Mouse (Mus musculus): ENCODE measurements at regions not wholly inside any gene's neighbourhood (a gene's known extent, or its start where the extent isn't known, plus 50 kb on each side); places are given as distances from the start of the nearest gene placed in this dataset.
A peak's percentile ranks its signal among the peaks of the same experiment; 100 is the strongest.

GRCm38 (mm10) chr12:112327411-112327810 lies 161.8 kb upstream of the A530016L24Rik start:
- H3K27ac ChIP-seq, result no peak overlapping the region
- no peak overlapping the region for H3K9ac ChIP-seq
- no peaks in the 10 kb centered on the region for H3K27me3 ChIP-seq
- ATAC-seq (ENCODE audit: insufficient number of reproducible peaks, insufficient read depth, low FRiP score, low TSS enrichment), result no peak
- 69% methylated on average over 8 of the region's 8 CpGs for WGBS
- H3K9me3 ChIP-seq, result no peaks in the 10 kb centered on the region
- no peak overlapping the region for H3K4me2 ChIP-seq (replicated peaks)
- no peak overlapping the region for H3K4me3 ChIP-seq
- H3K4me1 ChIP-seq, result peaks cover 43% of the 10 kb centered on the region
- no peaks in the 10 kb centered on the region for H3K36me3 ChIP-seq

- H3K27me3 ChIP-seq, result no peaks in the 10 kb centered on the region
- no peak overlapping the region for H3K4me3 ChIP-seq
- no peak for ATAC-seq (ENCODE audit: insufficient number of reproducible peaks, insufficient read depth, low FRiP score, low TSS enrichment)
- H3K4me2 ChIP-seq (replicated peaks), result 0 out of 2 replicates have a peak overlapping the region, but pooled peaks have one; percentile 31
- H3K27ac ChIP-seq, result peak overlapping the region; percentile 55
- no peaks in the 10 kb centered on the region for H3K36me3 ChIP-seq
- peaks cover 59% of the 10 kb centered on the region for H3K4me1 ChIP-seq
- 38% methylated on average over 8 of the region's 8 CpGs for WGBS
- H3K9me3 ChIP-seq, result no peaks in the 10 kb centered on the region
- H3K9ac ChIP-seq, result no peak overlapping the region
These were observed 160.3 kb upstream of the A530016L24Rik start for GRCm38 (mm10) chr12:112328809-112329575.

GRCm38 (mm10) chr12:112329701-112330301 lies 159.4 kb upstream of the A530016L24Rik start:
- H3K27ac ChIP-seq, result peak overlapping the region; percentile 55
- no peaks in the 10 kb centered on the region for H3K27me3 ChIP-seq
- 12% methylated on average over 18 of the region's 18 CpGs for WGBS
- H3K9me3 ChIP-seq, result no peaks in the 10 kb centered on the region
- no peak; the same call in 1 of the 2 replicates for ATAC-seq (ENCODE audit: insufficient number of reproducible peaks, insufficient read depth, low FRiP score, low TSS enrichment)
- H3K4me1 ChIP-seq, result peaks cover 67% of the 10 kb centered on the region
- no peak overlapping the region for H3K4me3 ChIP-seq
- H3K9ac ChIP-seq, result no peak overlapping the region; the same call in 1 of the 2 replicates
- H3K36me3 ChIP-seq, result no peaks in the 10 kb centered on the region
- H3K4me2 ChIP-seq (replicated peaks), result peak overlapping the region; percentile 31

- Histone ChIP-seq H3K36me3 (no peaks in the 10 kb centered on the region), H3K4me2 (replicated peaks) (no peak overlapping the region), H3K27ac (no peak overlapping the region), H3K27me3 (no peaks in the 10 kb centered on the region), H3K9ac (no peak overlapping the region), H3K4me1 (peaks cover 71% of the 10 kb centered on the region), H3K9me3 (no peaks in the 10 kb centered on the region), H3K4me3 (no peak overlapping the region)
- WGBS, result 48% methylated on average over 5 of the region's 5 CpGs
- ATAC-seq (ENCODE audit: insufficient number of reproducible peaks, insufficient read depth, low FRiP score, low TSS enrichment), result no peak
These were observed 158.7 kb upstream of the A530016L24Rik start for GRCm38 (mm10) chr12:112330557-112330956.

- Histone ChIP-seq H3K27ac (no peak overlapping the region), H3K27me3 (no peaks in the 10 kb centered on the region), H3K4me3 (no peak overlapping the region), H3K36me3 (no peaks in the 10 kb centered on the region), H3K4me1 (peaks cover 74% of the 10 kb centered on the region), H3K9me3 (no peaks in the 10 kb centered on the region), H3K4me2 (replicated peaks) (no peak overlapping the region), H3K9ac (no peak overlapping the region)
- 59% methylated on average over 16 of the region's 16 CpGs for WGBS
- no peak for ATAC-seq (ENCODE audit: insufficient number of reproducible peaks, insufficient read depth, low FRiP score, low TSS enrichment)
These were observed 158.2 kb upstream of the A530016L24Rik start for GRCm38 (mm10) chr12:112331061-112331460.

- no peak overlapping the region for H3K9ac ChIP-seq
- ATAC-seq (ENCODE audit: insufficient number of reproducible peaks, insufficient read depth, low FRiP score, low TSS enrichment), result peak; percentile 64
- H3K4me1 ChIP-seq, result peaks cover 73% of the 10 kb centered on the region
- H3K27me3 ChIP-seq, result no peaks in the 10 kb centered on the region; the same call in 1 of the 2 replicates
- H3K36me3 ChIP-seq, result no peaks in the 10 kb centered on the region
- WGBS, result 19% methylated on average over 19 of the region's 19 CpGs
- peak overlapping the region; percentile 4; the same call in 1 of the 2 replicates for H3K4me2 ChIP-seq (replicated peaks)
- H3K27ac ChIP-seq, result peak overlapping the region; percentile 83
- no peak overlapping the region for H3K4me3 ChIP-seq
- H3K9me3 ChIP-seq, result no peaks in the 10 kb centered on the region
These were observed 155.8 kb upstream of the A530016L24Rik start for GRCm38 (mm10) chr12:112333125-112334079.

GRCm38 (mm10) chr12:112334106-112334855 lies 155.0 kb upstream of the A530016L24Rik start:
- H3K9ac ChIP-seq, result no peak overlapping the region
- no peaks in the 10 kb centered on the region; the same call in 1 of the 2 replicates for H3K27me3 ChIP-seq
- peaks cover 64% of the 10 kb centered on the region for H3K4me1 ChIP-seq
- 38% methylated on average over 20 of the region's 20 CpGs for WGBS
- H3K4me2 ChIP-seq (replicated peaks), result no peak overlapping the region
- no peak for ATAC-seq (ENCODE audit: insufficient number of reproducible peaks, insufficient read depth, low FRiP score, low TSS enrichment)
- no peak overlapping the region for H3K4me3 ChIP-seq
- H3K36me3 ChIP-seq, result no peaks in the 10 kb centered on the region
- H3K27ac ChIP-seq, result peak overlapping the region; percentile 83
- no peaks in the 10 kb centered on the region for H3K9me3 ChIP-seq

GRCm38 (mm10) chr12:112335641-112336040 lies 153.6 kb upstream of the A530016L24Rik start:
- H3K27ac ChIP-seq, result no peak overlapping the region
- H3K4me1 ChIP-seq, result peaks cover 51% of the 10 kb centered on the region
- H3K4me3 ChIP-seq, result no peak overlapping the region
- no peak overlapping the region for H3K4me2 ChIP-seq (replicated peaks)
- no peaks in the 10 kb centered on the region for H3K36me3 ChIP-seq
- no peaks in the 10 kb centered on the region for H3K9me3 ChIP-seq
- no peak overlapping the region for H3K9ac ChIP-seq
- no peaks in the 10 kb centered on the region; the same call in 1 of the 2 replicates for H3K27me3 ChIP-seq
- WGBS, result 62% methylated on average over 7 of the region's 7 CpGs
- no peak for ATAC-seq (ENCODE audit: insufficient number of reproducible peaks, insufficient read depth, low FRiP score, low TSS enrichment)

- no peaks in the 10 kb centered on the region for H3K9me3 ChIP-seq
- H3K4me1 ChIP-seq, result peaks cover 40% of the 10 kb centered on the region
- no peak overlapping the region for H3K9ac ChIP-seq
- H3K4me3 ChIP-seq, result no peak overlapping the region
- no peaks in the 10 kb centered on the region; the same call in 1 of the 2 replicates for H3K27me3 ChIP-seq
- H3K36me3 ChIP-seq, result no peaks in the 10 kb centered on the region
- H3K27ac ChIP-seq, result no peak overlapping the region
- 86% methylated on average over 9 of the region's 9 CpGs for WGBS
- no peak for ATAC-seq (ENCODE audit: insufficient number of reproducible peaks, insufficient read depth, low FRiP score, low TSS enrichment)
- H3K4me2 ChIP-seq (replicated peaks), result no peak overlapping the region
These were observed 152.5 kb upstream of the A530016L24Rik start for GRCm38 (mm10) chr12:112336691-112337295.

- no peak overlapping the region for H3K4me2 ChIP-seq (replicated peaks)
- peaks cover 33% of the 10 kb centered on the region for H3K4me1 ChIP-seq
- H3K27ac ChIP-seq, result no peak overlapping the region
- no peak overlapping the region for H3K4me3 ChIP-seq
- H3K9me3 ChIP-seq, result no peaks in the 10 kb centered on the region
- H3K36me3 ChIP-seq, result no peaks in the 10 kb centered on the region
- ATAC-seq (ENCODE audit: insufficient number of reproducible peaks, insufficient read depth, low FRiP score, low TSS enrichment), result no peak
- no peaks in the 10 kb centered on the region; the same call in 1 of the 2 replicates for H3K27me3 ChIP-seq
- WGBS, result 77% methylated on average over 11 of the region's 11 CpGs
- no peak overlapping the region for H3K9ac ChIP-seq
These were observed 151.8 kb upstream of the A530016L24Rik start for GRCm38 (mm10) chr12:112337443-112337842.
